Mouse (Mus musculus): ENCODE results near the gene Bspry. TPM values are rescaled to one million over a fixed set of nuclear protein-coding genes. Genes with fewer than 3 reads are reported as not detected.
A peak's percentile ranks its signal among the peaks of the same experiment; 100 is the strongest.

Gene Bspry
- polyA plus RNA-seq (2015; fragmentation: Nextera tagmentation; extraction: Ambion mirVana) = 1.4 and 4.4 TPM in 2 replicates

DNA sequence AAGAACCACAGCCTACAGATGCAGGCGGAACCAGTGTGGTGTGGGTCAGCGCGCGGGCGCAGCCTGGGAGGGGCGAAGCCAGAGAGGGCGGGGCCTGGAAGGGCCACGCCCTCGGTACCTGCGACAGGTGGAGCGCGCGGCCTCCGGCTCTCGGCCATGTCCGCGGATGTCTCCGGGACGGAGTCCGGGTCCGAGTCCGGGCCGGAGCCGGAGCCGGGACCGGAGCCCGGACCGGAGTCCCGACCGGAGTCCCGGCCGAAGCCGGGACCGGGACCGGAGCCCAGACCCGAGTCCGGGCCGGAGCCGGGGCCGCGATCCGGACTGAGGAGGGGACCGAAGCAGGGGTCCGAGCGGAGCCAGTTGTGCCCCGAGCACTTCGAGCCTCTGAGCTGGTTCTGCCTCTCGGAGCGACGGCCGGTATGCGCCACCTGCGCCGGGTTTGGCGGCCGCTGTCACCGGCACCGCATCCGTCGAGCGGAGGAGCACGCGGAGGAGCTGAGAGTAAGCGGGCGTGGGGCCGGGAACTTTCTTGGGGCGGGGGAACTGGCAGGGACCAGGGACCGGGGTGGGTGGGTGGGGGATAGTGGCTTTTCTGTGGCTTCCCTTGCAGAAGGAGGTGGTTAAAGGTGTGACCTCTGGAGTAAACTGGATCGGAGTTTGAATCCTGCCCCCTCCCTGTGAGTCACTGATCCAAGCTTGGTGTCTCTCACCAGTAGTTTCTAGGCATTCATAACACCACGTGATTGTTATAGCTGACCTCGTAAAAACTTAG, at the start of gene Bspry:
Gene Bspry (plus strand): TSS at position 117 of the 772 bp plus-strand sequence.
- H3K36me3 ChIP-seq = no peaks in the 10 kb centered on the region
- H3K4me1 ChIP-seq (replicated peaks) = peaks cover 11% of the 10 kb centered on the region
- no peak within 1 kb of the TSS for H3K27ac ChIP-seq
- peaks cover 12% of the 10 kb centered on the region; the same call in 1 of the 2 replicates for H3K27me3 ChIP-seq
- H3K9ac ChIP-seq = peak within 1 kb of the TSS; percentile 14; the same call in 1 of the 2 replicates
- peak within 1 kb of the TSS; percentile 86 for H3K4me2 ChIP-seq
- peak; percentile 80 for ATAC-seq (replicated peaks; ENCODE audit: insufficient number of reproducible peaks, insufficient read depth, low FRiP score, low read depth)
- peak within 1 kb of the TSS; percentile 47 for H3K4me3 ChIP-seq
- H3K9me3 ChIP-seq (replicated peaks) = no peaks in the 10 kb centered on the region
- WGBS = 3% methylated on average over 71 of the region's 71 CpGs

GRCm38 (mm10) chr4:62430678-62431077, 49.2 kb upstream of the Bspry start:
- no peak for ATAC-seq (replicated peaks; ENCODE audit: insufficient number of reproducible peaks, insufficient read depth, low FRiP score, low read depth)
- H3K9me3 ChIP-seq (replicated peaks) = no peaks in the 10 kb centered on the region
- H3K27ac ChIP-seq = no peak overlapping the region
- H3K27me3 ChIP-seq = no peaks in the 10 kb centered on the region; the same call in 1 of the 2 replicates
- H3K9ac ChIP-seq = no peak overlapping the region
- H3K4me1 ChIP-seq (replicated peaks) = peaks cover 6% of the 10 kb centered on the region
- H3K4me3 ChIP-seq = no peak overlapping the region
- no peak overlapping the region for H3K4me2 ChIP-seq
- H3K36me3 ChIP-seq = no peaks in the 10 kb centered on the region

DNA sequence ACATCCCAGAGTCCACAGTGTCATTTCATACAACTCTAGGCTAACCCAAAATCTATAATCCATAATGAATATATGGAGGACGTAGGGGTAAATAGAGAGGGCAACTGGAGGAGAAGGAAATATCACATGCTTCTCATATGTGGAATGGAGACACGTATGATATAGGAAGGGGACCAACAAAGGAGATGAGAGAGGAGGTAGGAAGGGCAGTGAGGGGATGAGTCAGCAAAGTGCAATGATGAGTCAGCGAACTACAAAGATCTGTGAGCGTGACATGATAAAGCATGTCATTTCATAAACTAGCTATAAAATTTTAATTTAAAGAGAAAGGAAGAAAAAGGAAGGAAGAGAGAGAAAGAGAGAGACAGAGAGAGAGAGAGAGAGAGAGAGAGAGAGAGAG, 48.3 kb upstream of the Bspry start:
- no peak overlapping the region for H3K4me2 ChIP-seq
- H3K27me3 ChIP-seq = no peaks in the 10 kb centered on the region; the same call in 1 of the 2 replicates
- H3K27ac ChIP-seq = no peak overlapping the region
- no peaks in the 10 kb centered on the region for H3K36me3 ChIP-seq
- H3K9me3 ChIP-seq (replicated peaks) = no peaks in the 10 kb centered on the region
- no peak overlapping the region for H3K4me3 ChIP-seq
- peaks cover 6% of the 10 kb centered on the region for H3K4me1 ChIP-seq (replicated peaks)
- 75% methylated on average over 4 of the region's 4 CpGs for WGBS
- H3K9ac ChIP-seq = no peak overlapping the region
- no peak for ATAC-seq (replicated peaks; ENCODE audit: insufficient number of reproducible peaks, insufficient read depth, low FRiP score, low read depth)

GRCm38 (mm10) chr4:62433939-62434870, 45.6 kb upstream of the Bspry start:
- no peak for ATAC-seq (replicated peaks; ENCODE audit: insufficient number of reproducible peaks, insufficient read depth, low FRiP score, low read depth)
- H3K4me1 ChIP-seq (replicated peaks) = no peaks in the 10 kb centered on the region

DNA sequence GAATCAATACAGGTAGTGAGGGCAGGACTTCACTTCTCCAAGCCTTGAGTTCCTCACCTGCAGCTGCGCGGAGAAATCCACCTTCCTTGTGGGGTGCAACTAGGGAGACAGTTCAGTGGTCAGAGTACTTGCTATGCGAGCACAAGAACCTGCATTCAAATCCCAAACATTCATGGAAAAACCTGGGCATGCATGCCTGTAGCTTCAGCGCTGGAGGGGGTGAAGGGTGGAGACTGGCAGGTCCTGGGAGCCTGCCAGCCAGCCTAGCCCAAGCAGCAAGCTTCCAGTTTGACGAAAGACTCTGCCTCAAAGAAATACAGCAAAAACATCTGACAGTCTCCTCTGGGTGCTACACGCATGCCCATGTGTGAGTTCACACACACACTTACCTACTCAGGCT, 44.8 kb upstream of the Bspry start, which contains the start of gene Rnf183:
Gene Rnf183 (minus strand): TSS at position 172 of the 400 bp plus-strand sequence.
- Histone ChIP-seq H3K4me2 (no peak within 1 kb of the TSS), H3K4me3 (no peak within 1 kb of the TSS), H3K36me3 (no peaks in the 10 kb centered on the region), H3K9ac (no peak within 1 kb of the TSS), H3K27me3 (no peaks in the 10 kb centered on the region), H3K9me3 (replicated peaks) (no peaks in the 10 kb centered on the region), H3K4me1 (replicated peaks) (no peaks in the 10 kb centered on the region), H3K27ac (no peak within 1 kb of the TSS)
- ATAC-seq (replicated peaks; ENCODE audit: insufficient number of reproducible peaks, insufficient read depth, low FRiP score, low read depth) = no peak
- 71% methylated on average over 6 of the region's 6 CpGs for WGBS

More at GRCm38 (mm10) chr4:62433939-62434870, 45.6 kb upstream of the Bspry start:
- H3K36me3 ChIP-seq = no peaks in the 10 kb centered on the region
- no peak overlapping the region for H3K27ac ChIP-seq
- H3K9me3 ChIP-seq (replicated peaks) = no peaks in the 10 kb centered on the region
- H3K4me2 ChIP-seq = no peak overlapping the region
- H3K9ac ChIP-seq = no peak overlapping the region
- 73% methylated on average over 7 of the region's 7 CpGs for WGBS
- no peaks in the 10 kb centered on the region; the same call in 1 of the 2 replicates for H3K27me3 ChIP-seq
- no peak overlapping the region for H3K4me3 ChIP-seq

DNA sequence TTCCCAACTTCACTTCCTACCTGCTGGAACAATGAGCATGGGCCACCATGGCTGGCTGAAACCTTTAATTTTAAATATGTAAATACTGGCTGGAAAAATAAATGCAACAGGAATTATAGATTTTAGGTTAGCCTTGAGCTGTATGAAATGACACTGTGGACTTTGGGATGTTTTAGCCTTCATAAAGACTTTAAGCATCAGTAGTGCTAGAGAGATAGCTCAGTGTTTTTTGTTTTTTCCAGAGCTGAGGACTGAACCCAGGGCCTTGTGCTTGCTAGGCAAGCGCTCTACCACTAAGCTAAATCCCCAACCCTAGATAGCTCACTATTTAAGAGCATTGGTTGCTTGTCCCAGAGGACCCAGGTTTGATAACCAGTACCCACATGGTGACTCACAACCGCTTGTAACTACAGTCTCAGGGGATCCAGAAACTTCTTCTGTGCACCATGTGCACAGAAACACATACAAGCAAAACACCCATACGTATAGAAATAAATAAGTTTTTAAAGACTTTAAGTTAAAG, 42.5 kb upstream of the Bspry start:
- H3K27me3 ChIP-seq = no peaks in the 10 kb centered on the region
- no peak overlapping the region for H3K4me2 ChIP-seq
- H3K27ac ChIP-seq = no peak overlapping the region
- H3K4me3 ChIP-seq = no peak overlapping the region
- H3K36me3 ChIP-seq = no peaks in the 10 kb centered on the region
- no peaks in the 10 kb centered on the region for H3K9me3 ChIP-seq (replicated peaks)
- no peak for ATAC-seq (replicated peaks; ENCODE audit: insufficient number of reproducible peaks, insufficient read depth, low FRiP score, low read depth)
- whole genome bisulfite sequencing = 83% methylated on average over 3 of the region's 3 CpGs
- no peak overlapping the region for H3K9ac ChIP-seq
- no peaks in the 10 kb centered on the region for H3K4me1 ChIP-seq (replicated peaks)

DNA sequence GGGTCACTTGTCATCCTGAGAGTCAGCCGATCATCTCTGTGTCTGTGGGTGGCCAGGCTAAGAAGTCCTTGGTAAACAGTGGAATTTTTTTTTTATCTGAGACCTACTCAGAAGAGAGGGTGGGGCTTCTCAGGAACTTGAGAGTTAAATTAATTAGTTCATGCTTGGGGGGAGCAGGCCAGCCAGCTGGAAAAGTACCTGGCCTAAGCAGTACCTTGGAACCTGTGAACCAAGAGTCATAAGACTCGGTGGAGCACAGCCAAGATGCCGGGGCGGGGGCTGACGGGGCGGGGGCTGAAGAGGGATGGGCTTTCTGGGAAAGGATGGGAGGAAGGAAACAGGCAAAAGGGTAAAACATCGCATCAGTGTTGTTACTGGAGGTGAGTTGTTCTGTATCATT, 42.0 kb upstream of the Bspry start:
- H3K27ac ChIP-seq = no peak overlapping the region
- no peak overlapping the region for H3K4me2 ChIP-seq
- ATAC-seq (replicated peaks; ENCODE audit: insufficient number of reproducible peaks, insufficient read depth, low FRiP score, low read depth) = no peak
- no peaks in the 10 kb centered on the region for H3K4me1 ChIP-seq (replicated peaks)
- WGBS = 70% methylated on average over 7 of the region's 7 CpGs
- H3K9me3 ChIP-seq (replicated peaks) = no peaks in the 10 kb centered on the region
- H3K36me3 ChIP-seq = no peaks in the 10 kb centered on the region
- no peak overlapping the region for H3K9ac ChIP-seq
- no peaks in the 10 kb centered on the region for H3K27me3 ChIP-seq
- H3K4me3 ChIP-seq = no peak overlapping the region

GRCm38 (mm10) chr4:62439793-62440192, 40.1 kb upstream of the Bspry start:
- no peaks in the 10 kb centered on the region for H3K36me3 ChIP-seq

DNA sequence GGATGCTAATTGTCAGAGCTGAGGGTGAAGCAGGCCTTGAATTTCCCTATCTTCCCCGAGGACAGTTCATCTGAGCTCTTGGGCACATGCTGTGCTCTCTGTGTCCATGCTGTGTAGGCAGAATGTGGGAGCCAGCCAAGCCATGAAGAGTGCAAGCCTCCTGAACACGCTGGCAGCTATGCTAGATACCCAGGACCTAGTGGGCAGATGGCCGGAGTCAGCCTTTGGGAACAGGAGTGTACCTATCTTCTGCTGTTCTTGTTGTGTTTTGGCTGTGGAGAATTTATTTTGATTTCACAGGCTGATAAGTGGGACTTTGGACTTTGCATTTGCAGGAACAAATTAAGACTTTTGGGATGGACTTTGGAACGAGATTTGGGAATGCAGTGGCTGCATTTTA, 39.3 kb upstream of the Bspry start:
- Histone ChIP-seq H3K4me1 (replicated peaks) (no peaks in the 10 kb centered on the region), H3K9me3 (replicated peaks) (no peaks in the 10 kb centered on the region), H3K27me3 (no peaks in the 10 kb centered on the region), H3K4me2 (no peak overlapping the region), H3K9ac (no peak overlapping the region), H3K4me3 (no peak overlapping the region), H3K36me3 (no peaks in the 10 kb centered on the region), H3K27ac (no peak overlapping the region)
- WGBS = 77% methylated on average over 4 of the region's 4 CpGs
- no peak for ATAC-seq (replicated peaks; ENCODE audit: insufficient number of reproducible peaks, insufficient read depth, low FRiP score, low read depth)

More at GRCm38 (mm10) chr4:62439793-62440192, 40.1 kb upstream of the Bspry start:
- WGBS = 53% methylated on average over 4 of the region's 4 CpGs
- H3K27ac ChIP-seq = no peak overlapping the region
- H3K27me3 ChIP-seq = no peaks in the 10 kb centered on the region
- H3K4me2 ChIP-seq = no peak overlapping the region
- H3K9me3 ChIP-seq (replicated peaks) = no peaks in the 10 kb centered on the region
- no peak for ATAC-seq (replicated peaks; ENCODE audit: insufficient number of reproducible peaks, insufficient read depth, low FRiP score, low read depth)
- no peak overlapping the region for H3K9ac ChIP-seq
- H3K4me1 ChIP-seq (replicated peaks) = no peaks in the 10 kb centered on the region
- no peak overlapping the region for H3K4me3 ChIP-seq

GRCm38 (mm10) chr4:62440986-62441385, 38.9 kb upstream of the Bspry start:
- Histone ChIP-seq H3K9me3 (replicated peaks) (no peaks in the 10 kb centered on the region), H3K27ac (no peak overlapping the region), H3K9ac (no peak overlapping the region), H3K4me2 (no peak overlapping the region), H3K27me3 (no peaks in the 10 kb centered on the region), H3K36me3 (no peaks in the 10 kb centered on the region), H3K4me3 (no peak overlapping the region), H3K4me1 (replicated peaks) (no peaks in the 10 kb centered on the region)
- 45% methylated on average over 4 of the region's 4 CpGs for WGBS
- ATAC-seq (replicated peaks; ENCODE audit: insufficient number of reproducible peaks, insufficient read depth, low FRiP score, low read depth) = no peak

GRCm38 (mm10) chr4:62454995-62455394, 24.9 kb upstream of the Bspry start:
- WGBS = 47% methylated on average over 5 of the region's 5 CpGs
- Histone ChIP-seq H3K4me1 (replicated peaks) (no peaks in the 10 kb centered on the region), H3K27ac (no peak overlapping the region), H3K36me3 (no peaks in the 10 kb centered on the region), H3K27me3 (no peaks in the 10 kb centered on the region), H3K9ac (no peak overlapping the region), H3K4me3 (no peak overlapping the region), H3K4me2 (no peak overlapping the region), H3K9me3 (replicated peaks) (no peaks in the 10 kb centered on the region)
- ATAC-seq (replicated peaks; ENCODE audit: insufficient number of reproducible peaks, insufficient read depth, low FRiP score, low read depth) = no peak

Data from heart, embryonic 15.5 days (tissue).